Mouse (Mus musculus): ENCODE results near the gene Gstcd.

DNA sequence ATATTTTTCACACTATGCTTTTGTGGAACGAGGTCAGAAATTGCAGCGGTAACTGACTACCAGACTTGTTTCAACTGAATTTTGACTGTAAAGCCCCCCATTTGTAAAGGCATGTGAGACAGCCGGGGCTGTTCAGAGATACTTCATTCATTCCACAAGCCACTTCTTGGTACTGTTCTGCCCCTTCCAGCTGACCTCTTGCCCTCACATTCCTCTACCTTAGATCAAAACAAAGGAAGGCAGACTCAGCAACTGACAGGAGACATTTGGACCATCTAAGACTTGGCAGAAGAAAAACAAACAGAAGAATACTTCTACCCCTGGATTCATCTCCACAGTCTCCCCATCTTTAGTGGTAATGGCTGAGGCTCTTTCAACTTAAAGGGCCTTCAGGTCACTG lies 147.2 kb downstream of the Gstcd start:
- TF ChIP-seq CTCF (IDR thresholded peaks at IDR 0.05; ENCODE audit: extremely low read depth, insufficient read length, insufficient replicate concordance, low read depth, low read length) (no peak), POLR2A (IDR thresholded peaks at IDR 0.05; ENCODE audit: low read depth, low read length) (no peak)

All from small intestine, adult 2 months (tissue).